Mouse (Mus musculus) neural tube, embryonic 15.5 days (tissue): Measurements from ENCODE around the gene Jazf1. TPM values are rescaled to one million over a fixed set of nuclear protein-coding genes. Genes with fewer than 3 reads are reported as not detected.

Experiments used
- ATAC-seq: fragments of 200-750 bp; cut with Nextera tagmentation; 2 replicates; pipeline ENCODE4 v1.8.0; 2017; ENCODE audit warnings: mild to moderate bottlenecking, moderate TSS enrichment, moderate library complexity; ENCODE audit not compliant: low FRiP score
- H3K27ac ChIP-seq: fragments of 300-500 bp; sonication (generic); replicated peaks from 2 replicates; pipeline ENCODE4 v1.5.1; 2015; ENCODE audit warnings: mild to moderate bottlenecking, inconsistent platforms
- H3K27me3 ChIP-seq: fragments of 300-500 bp; sonication (generic); replicated peaks from 2 replicates; pipeline ENCODE4 v1.6.1; 2015; ENCODE audit warnings: inconsistent platforms
- H3K36me3 ChIP-seq: fragments of 300-500 bp; sonication (generic); 2 replicates; pipeline ENCODE4 v1.6.1; 2015; ENCODE audit warnings: inconsistent platforms
- H3K4me1 ChIP-seq: fragments of 300-500 bp; sonication (generic); 2 replicates; pipeline ENCODE4 v1.6.1; 2015; ENCODE audit warnings: inconsistent platforms
- H3K4me2 ChIP-seq: fragments of 300-500 bp; sonication (generic); 2 replicates; pipeline ENCODE4 v1.6.1; 2015; ENCODE audit warnings: inconsistent platforms, mild to moderate bottlenecking, moderate library complexity
- H3K4me3 ChIP-seq: fragments of 300-500 bp; sonication (generic); replicated peaks from 2 replicates; pipeline ENCODE4 v1.5.1; 2015; ENCODE audit warnings: mild to moderate bottlenecking, inconsistent platforms
- H3K9ac ChIP-seq: fragments of 300-500 bp; sonication (generic); replicated peaks from 2 replicates; pipeline ENCODE4 v1.6.1; 2015; ENCODE audit warnings: mild to moderate bottlenecking, inconsistent platforms
- H3K9me3 ChIP-seq: fragments of 300-500 bp; sonication (generic); replicated peaks from 2 replicates; pipeline ENCODE4 v1.6.1; 2016; ENCODE audit warnings: inconsistent platforms
- WGBS: fragments of 180-500 bp; shearing (Covaris S2); methylation state at CpG from one replicate; pipeline ENCODE4 v1.1.7; 2015; ENCODE audit warnings: mixed read lengths; 5-methylcytosine and 5-hydroxymethylcytosine counted together
- polyA plus RNA-seq: library from polyadenylated mRNA; unstranded; fragments of >200 nt; fragmentation: Nextera tagmentation; extraction: Ambion mirVana; gene quantifications from 2 replicates; pipeline ENCODE4 v1.2.1, GENCODE M21; 2015

Gene Jazf1
- polyA plus RNA-seq, 1 experiment from 2014 or later = 58.3 TPM

DNA sequence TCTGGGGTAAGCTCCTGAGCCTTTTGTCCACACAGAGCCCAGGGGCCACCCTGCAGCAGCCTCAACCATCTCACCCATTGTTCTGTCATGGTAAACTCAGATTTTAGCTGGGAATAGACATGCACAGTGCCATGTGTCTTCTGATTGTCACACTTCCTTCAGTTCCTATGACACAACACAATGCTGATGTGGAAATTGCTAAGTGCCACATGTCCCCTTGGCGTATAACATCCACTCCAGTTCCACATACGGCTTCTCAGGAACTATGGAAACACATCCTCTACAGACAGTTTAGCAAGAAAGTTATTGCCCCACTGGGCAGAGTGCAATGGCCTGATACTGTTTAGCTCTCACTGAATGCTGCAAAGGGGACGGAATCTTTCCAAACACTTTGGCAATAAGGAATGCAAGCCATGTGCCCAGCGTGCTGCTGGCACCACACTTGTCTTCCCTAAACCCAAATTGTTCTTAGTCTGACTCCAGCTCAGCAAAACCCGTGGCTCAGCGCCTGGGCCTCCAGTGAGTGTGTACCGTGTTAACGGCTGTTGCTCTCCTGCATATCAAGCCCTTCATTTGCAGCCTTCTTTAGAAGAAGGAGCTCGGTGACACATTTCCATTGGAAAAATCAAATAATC is 207.1 kb downstream of the Jazf1 start:
- Histone ChIP-seq H3K9ac (no peak overlapping the region), H3K36me3 (no peaks in the 10 kb centered on the region), H3K4me2 (no peak overlapping the region), H3K27me3 (no peaks in the 10 kb centered on the region), H3K27ac (peak overlapping the region; percentile 67), H3K4me3 (no peak overlapping the region), H3K4me1 (peaks cover 66% of the 10 kb centered on the region), H3K9me3 (no peaks in the 10 kb centered on the region)
- WGBS = 28% methylated on average over 9 of the region's 9 CpGs
- ATAC-seq = peak; percentile 29

- H3K4me2 ChIP-seq = no peak overlapping the region
- no peaks in the 10 kb centered on the region for H3K9me3 ChIP-seq
- H3K4me3 ChIP-seq = no peak overlapping the region
- ATAC-seq = no peak
- H3K27me3 ChIP-seq = no peaks in the 10 kb centered on the region
- 31% methylated on average over 6 of the region's 6 CpGs for WGBS
- H3K27ac ChIP-seq = peak overlapping the region; percentile 67; the same call in 1 of the 2 replicates
- peaks cover 66% of the 10 kb centered on the region for H3K4me1 ChIP-seq
- no peaks in the 10 kb centered on the region for H3K36me3 ChIP-seq
- H3K9ac ChIP-seq = no peak overlapping the region
Observed at GRCm38 (mm10) chr6:52860713-52861112, 207.7 kb downstream of the Jazf1 start.

DNA sequence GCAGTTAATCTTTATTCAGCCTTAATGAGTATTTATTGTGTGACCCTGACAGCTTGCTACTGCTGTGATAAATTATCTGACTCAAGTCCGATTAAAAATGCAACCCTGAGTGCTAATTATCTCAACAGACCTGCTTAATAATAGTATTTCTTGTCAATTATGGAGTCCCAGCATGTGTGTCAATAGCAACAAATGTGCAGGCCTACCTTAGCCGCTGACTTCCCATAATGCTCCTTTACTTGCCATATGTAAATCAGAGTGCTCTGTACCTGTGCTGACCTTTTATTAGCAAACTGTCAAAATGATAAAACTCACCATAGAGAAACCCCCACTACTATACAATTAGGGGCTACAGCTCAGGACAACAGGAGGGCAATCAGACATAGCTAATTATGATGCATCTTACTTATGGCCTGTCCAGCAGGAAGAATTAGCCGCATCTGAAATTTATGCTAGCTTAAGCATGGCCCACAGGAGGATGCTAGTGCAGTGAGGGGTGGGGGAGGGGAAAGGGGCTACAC is 209.5 kb downstream of the Jazf1 start:
- Histone ChIP-seq H3K4me1 (peaks cover 65% of the 10 kb centered on the region), H3K9ac (no peak overlapping the region), H3K27ac (no peak overlapping the region), H3K27me3 (no peaks in the 10 kb centered on the region), H3K4me2 (no peak overlapping the region), H3K4me3 (no peak overlapping the region), H3K36me3 (no peaks in the 10 kb centered on the region), H3K9me3 (no peaks in the 10 kb centered on the region)
- ATAC-seq = no peak
- WGBS = 24% methylated on average over 3 of the region's 3 CpGs

DNA sequence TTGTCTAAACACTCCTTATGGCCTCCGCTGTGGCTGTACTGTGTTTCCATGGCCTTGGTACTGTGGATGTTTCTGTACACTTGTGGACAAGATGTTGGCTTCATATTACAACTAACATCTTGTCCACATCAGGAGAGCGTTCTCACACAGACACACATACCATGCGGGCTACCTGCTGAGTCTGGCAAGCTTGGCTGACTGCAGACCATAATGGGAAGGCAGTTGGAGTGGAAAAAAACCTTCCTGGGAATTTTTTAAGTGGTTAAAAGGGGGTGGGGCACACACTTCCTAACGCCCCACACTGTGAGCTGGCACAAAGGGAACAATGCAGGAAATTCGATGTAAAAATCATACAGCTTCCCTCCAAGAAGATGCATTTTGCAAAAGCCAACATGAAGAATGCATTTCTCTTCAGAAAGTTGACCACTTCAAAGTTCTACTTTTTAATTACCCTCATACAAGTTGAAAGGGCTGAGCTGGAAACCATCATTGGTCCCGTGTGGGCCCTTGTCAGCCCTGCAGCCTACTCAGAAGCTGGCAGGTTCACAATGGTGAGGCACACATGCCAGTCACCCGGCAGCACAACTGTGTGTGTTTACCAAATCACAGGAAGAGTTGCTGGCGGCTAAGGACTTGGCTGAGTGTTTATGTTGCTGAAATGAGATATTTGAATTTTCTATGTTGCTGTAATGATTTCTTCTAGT is 215.9 kb downstream of the Jazf1 start:
- peak overlapping the region; percentile 68 for H3K27ac ChIP-seq
- no peak overlapping the region for H3K4me2 ChIP-seq
- H3K36me3 ChIP-seq = no peaks in the 10 kb centered on the region
- H3K9ac ChIP-seq = no peak overlapping the region
- WGBS = 44% methylated on average over 8 of the region's 8 CpGs
- H3K27me3 ChIP-seq = no peaks in the 10 kb centered on the region
- peaks cover 39% of the 10 kb centered on the region for H3K4me1 ChIP-seq
- peak; percentile 28; the same call in 1 of the 2 replicates for ATAC-seq
- H3K4me3 ChIP-seq = no peak overlapping the region
- H3K9me3 ChIP-seq = no peaks in the 10 kb centered on the region

DNA sequence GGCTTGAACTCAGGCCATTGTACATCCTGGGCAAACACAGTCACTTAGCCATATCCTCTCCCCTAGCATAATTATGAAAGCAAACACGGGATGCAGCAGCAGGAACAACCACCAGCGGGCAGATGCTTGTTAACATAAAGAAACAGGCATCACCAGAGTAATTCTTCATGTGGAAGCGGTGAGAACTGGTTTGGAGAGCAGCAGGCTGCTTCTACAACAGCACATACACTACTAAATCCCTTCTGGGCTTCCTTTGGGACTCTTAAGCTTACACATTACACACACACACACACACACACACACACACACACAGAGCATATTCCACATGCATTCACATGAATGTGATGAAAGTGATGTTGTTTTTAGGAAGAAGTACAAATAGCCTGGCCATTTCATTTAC is 216.5 kb downstream of the Jazf1 start:
- no peaks in the 10 kb centered on the region for H3K27me3 ChIP-seq
- 32% methylated on average over 3 of the region's 3 CpGs for WGBS

DNA sequence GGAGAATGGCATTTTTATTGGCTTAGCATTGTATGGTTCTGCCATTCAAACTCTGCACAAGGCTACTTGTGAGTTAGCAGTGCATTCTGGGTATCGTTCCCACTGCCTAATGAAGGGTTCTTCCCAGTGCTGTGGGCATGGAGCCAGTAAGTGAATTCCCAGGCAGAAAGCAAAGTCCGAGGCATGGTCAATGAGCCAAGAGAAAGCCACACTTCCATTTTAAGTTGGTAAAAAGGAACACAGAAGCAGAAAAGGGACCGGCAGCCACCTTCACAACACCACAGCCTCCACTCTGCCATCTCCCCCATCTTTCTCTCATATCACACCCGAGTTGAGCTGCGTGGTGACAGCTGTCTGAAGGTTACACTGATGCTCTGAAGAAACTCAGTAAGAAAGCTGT is 217.4 kb downstream of the Jazf1 start:
- WGBS = 46% methylated on average over 5 of the region's 5 CpGs
- H3K27me3 ChIP-seq = no peaks in the 10 kb centered on the region
- H3K9ac ChIP-seq = no peak overlapping the region
- H3K4me2 ChIP-seq = no peak overlapping the region
- H3K27ac ChIP-seq = peak overlapping the region; percentile 68; the same call in 1 of the 2 replicates
- H3K4me1 ChIP-seq = peaks cover 28% of the 10 kb centered on the region
- ATAC-seq = no peak; the same call in 1 of the 2 replicates
- no peak overlapping the region for H3K4me3 ChIP-seq
- H3K9me3 ChIP-seq = no peaks in the 10 kb centered on the region
- no peaks in the 10 kb centered on the region for H3K36me3 ChIP-seq

More for the DNA sequence above, 216.5 kb downstream of the Jazf1 start:
- H3K36me3 ChIP-seq = no peaks in the 10 kb centered on the region
- no peak overlapping the region for H3K9ac ChIP-seq
- no peak overlapping the region for H3K4me3 ChIP-seq
- peaks cover 33% of the 10 kb centered on the region for H3K4me1 ChIP-seq
- H3K4me2 ChIP-seq = no peak overlapping the region
- H3K27ac ChIP-seq = peak overlapping the region; percentile 68
- no peak for ATAC-seq
- H3K9me3 ChIP-seq = no peaks in the 10 kb centered on the region

DNA sequence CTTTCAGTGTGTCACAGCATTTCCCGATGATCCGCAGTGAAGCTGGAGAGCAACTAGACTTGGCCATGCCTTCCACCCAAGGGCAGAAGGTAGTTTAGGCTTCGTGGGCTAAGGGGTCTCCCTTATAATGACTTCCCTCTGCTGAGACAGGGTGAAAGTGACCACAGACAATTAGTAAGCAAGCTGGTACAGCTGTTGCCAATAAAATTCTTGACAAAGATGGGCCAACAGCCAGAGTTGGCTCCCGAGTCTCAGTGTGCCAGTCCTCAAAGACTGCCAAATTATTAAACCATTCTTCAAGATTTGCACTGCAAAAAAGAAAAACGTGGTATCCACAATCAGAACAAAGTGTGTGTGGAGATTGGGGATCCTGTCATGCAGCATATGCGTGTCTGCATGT is 220.2 kb downstream of the Jazf1 start:
- ATAC-seq = no peak
- no peak overlapping the region for H3K4me2 ChIP-seq
- no peaks in the 10 kb centered on the region for H3K27me3 ChIP-seq
- H3K9ac ChIP-seq = no peak overlapping the region
- H3K4me3 ChIP-seq = no peak overlapping the region
- H3K4me1 ChIP-seq = peaks cover 23% of the 10 kb centered on the region
- no peak overlapping the region for H3K27ac ChIP-seq
- H3K36me3 ChIP-seq = no peaks in the 10 kb centered on the region
- H3K9me3 ChIP-seq = no peaks in the 10 kb centered on the region
- WGBS = 75% methylated on average over 6 of the region's 6 CpGs

DNA sequence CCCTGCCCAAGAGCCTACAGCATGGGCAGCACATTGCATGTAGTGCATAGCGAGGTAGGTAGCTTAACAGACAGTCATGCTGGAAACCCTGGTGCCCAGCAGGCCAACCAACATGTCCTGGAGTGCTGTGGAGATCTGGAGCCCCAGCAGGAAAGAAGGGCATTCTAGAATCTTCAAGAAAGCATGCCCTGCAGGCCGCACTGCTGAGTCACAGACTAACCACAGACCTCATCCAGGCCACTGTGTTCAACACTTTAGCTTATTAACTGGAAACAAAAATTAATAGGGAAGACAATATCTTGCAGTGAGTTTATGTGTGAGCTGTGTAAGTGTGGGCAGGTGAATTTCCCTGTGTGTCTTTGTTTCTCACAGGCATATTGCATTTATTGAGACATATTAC is 222.1 kb downstream of the Jazf1 start:
- WGBS = 92% methylated on average over 2 of the region's 2 CpGs
- no peaks in the 10 kb centered on the region for H3K36me3 ChIP-seq
- H3K9me3 ChIP-seq = no peaks in the 10 kb centered on the region
- no peak overlapping the region for H3K27ac ChIP-seq
- ATAC-seq = no peak
- no peaks in the 10 kb centered on the region for H3K27me3 ChIP-seq
- no peak overlapping the region for H3K4me3 ChIP-seq
- H3K4me1 ChIP-seq = peaks cover 16% of the 10 kb centered on the region
- no peak overlapping the region for H3K9ac ChIP-seq
- H3K4me2 ChIP-seq = no peak overlapping the region

GRCm38 (mm10) chr6:52844741-52845140 is 223.7 kb downstream of the Jazf1 start:
- Histone ChIP-seq H3K4me1 (peaks cover 19% of the 10 kb centered on the region), H3K9ac (no peak overlapping the region), H3K27ac (no peak overlapping the region), H3K4me2 (no peak overlapping the region), H3K9me3 (no peaks in the 10 kb centered on the region), H3K27me3 (no peaks in the 10 kb centered on the region), H3K4me3 (no peak overlapping the region), H3K36me3 (no peaks in the 10 kb centered on the region)
- ATAC-seq = no peak
- 65% methylated on average over 3 of the region's 3 CpGs for WGBS

DNA sequence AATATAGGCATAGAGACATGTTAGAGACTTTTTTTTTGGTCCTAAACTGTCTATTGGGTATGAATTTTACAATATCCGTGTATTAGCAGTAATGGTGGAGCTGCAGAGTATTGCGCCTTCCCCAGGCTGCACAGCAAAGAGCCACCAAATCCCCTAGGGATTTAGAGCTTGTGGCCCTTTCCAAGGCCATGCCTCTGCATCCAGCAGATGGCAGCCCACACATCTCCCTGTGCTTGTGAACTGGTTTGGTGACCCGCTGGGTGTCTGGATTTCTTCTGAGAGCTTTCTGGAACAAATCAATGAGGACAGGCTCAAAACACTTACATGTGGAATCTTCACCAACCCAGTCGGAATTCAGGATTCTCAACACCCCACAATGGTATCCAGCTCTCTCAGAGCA is 225.4 kb downstream of the Jazf1 start:
- Histone ChIP-seq H3K27ac (no peak overlapping the region), H3K9me3 (no peaks in the 10 kb centered on the region), H3K9ac (no peak overlapping the region), H3K4me1 (peaks cover 31% of the 10 kb centered on the region), H3K27me3 (no peaks in the 10 kb centered on the region), H3K4me2 (no peak overlapping the region), H3K36me3 (no peaks in the 10 kb centered on the region), H3K4me3 (no peak overlapping the region)
- WGBS = 70% methylated on average over 4 of the region's 4 CpGs
- no peak for ATAC-seq

DNA sequence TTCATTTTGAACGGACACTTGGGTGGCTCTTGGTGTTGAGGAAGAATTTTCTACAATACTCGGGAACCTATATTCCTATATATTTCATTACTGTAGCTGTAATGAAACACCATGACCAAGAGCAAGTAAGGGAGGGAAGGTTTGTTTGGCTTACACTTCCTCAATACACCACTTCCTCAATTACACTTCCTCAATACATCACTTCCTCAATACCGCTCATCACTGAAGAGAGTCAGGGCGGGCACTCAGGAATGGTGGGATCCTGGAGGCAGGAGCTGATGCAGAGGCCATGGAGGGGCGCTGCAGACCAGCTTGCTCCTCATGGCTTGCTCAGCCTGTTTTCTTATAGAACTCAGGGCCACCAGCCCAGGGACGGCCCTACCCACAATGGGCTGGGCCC is 225.8 kb downstream of the Jazf1 start:
- H3K9me3 ChIP-seq = no peaks in the 10 kb centered on the region
- ATAC-seq = no peak
- no peak overlapping the region for H3K9ac ChIP-seq
- peaks cover 34% of the 10 kb centered on the region for H3K4me1 ChIP-seq
- H3K27me3 ChIP-seq = no peaks in the 10 kb centered on the region
- H3K4me3 ChIP-seq = no peak overlapping the region
- no peaks in the 10 kb centered on the region for H3K36me3 ChIP-seq
- H3K27ac ChIP-seq = no peak overlapping the region
- 88% methylated on average over 6 of the region's 6 CpGs for WGBS
- no peak overlapping the region for H3K4me2 ChIP-seq

GRCm38 (mm10) chr6:52841611-52842010 is 226.8 kb downstream of the Jazf1 start:
- H3K27me3 ChIP-seq = no peaks in the 10 kb centered on the region
- WGBS = 78% methylated on average over 2 of the region's 2 CpGs
- ATAC-seq = no peak

More at GRCm38 (mm10) chr6:52841611-52842010, 226.8 kb downstream of the Jazf1 start:
- no peak overlapping the region for H3K9ac ChIP-seq
- no peak overlapping the region for H3K27ac ChIP-seq
- no peak overlapping the region for H3K4me3 ChIP-seq
- peaks cover 36% of the 10 kb centered on the region for H3K4me1 ChIP-seq
- no peak overlapping the region for H3K4me2 ChIP-seq
- no peaks in the 10 kb centered on the region for H3K9me3 ChIP-seq
- no peaks in the 10 kb centered on the region for H3K36me3 ChIP-seq
